Mouse (Mus musculus): ENCODE data around the gene Cmpk1.

The Cmpk1 gene

DNA sequence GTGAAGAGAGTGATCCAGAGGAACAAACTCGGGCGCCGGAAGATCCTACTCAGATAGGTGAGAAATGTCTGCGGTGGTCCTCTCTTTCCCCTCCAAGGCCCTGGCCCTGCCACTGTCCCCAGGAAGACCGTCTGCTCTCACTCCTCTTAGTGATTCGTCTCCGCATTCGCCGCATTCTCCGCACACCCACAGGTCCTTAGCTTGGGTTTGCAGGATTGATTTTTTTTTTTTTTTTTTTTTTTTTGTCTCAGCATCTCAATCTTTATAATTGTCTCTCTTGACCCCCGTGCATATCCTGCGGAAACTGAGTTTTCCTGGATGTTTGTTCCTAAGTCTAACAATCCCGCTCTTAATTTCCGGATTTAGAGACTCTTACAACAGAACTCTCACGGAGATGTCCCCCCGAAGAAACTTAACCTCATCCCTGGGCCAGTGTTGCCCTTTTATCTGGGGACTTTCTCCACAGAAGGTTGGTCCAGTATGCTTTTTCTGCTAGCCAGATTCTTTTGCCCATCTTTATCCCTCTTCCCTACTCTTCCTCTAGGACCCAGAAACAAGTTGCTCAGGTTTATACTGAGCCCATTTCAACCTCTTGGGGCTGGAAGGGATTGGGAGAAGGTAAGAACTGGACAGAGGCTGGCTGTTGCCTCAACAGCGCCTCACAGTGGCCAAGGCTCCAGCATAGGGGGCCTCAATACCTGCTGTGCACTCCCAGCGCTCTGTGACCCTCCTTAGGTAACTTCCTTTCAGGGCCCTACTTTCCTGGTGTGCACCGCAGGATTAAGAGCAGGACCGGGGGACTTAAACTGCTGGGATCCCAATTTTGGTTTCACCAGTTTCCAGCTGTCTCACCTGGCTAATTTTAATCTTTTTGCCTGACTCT, 77.2 kb downstream of the Cmpk1 start:
- in situ Hi-C loops (cut with MboI; ENCODE audit: low pct_unique_long_range_greater_than_20kb in 1 of 2, low sequenced_read_pairs in 2 of 2, unreplicated experiment in 1 of 2) = loop anchor here (5.0 to 25.0 kb wide), 5 partner anchors 152 to 1027 kb away; partner anchors contain the start of genes Dmbx1 (in 1 of the 2) and Trabd2b (in 1 of the 2)

Measured in mouse embryonic stem cell (cell line).